Mouse (Mus musculus): ENCODE measurements around the gene Fhl3.

DNA sequence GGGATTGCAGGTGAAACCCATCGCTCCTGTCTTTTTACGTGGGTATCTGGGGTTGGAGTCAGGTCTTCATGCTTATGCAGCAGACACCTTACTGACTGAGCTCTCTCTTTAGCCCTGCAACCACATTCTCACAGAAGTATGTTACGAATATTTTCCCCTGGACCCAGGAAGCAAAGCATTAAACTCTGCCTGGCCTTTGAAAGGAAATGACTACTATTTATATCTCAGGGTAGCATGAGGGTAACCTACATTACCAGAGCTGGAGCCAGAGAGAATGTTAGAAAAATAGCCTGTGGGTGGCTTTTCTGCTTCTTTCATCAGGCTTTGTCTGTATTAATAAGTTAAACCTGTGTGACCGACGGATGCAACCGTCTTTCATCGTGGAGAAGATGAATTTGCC lies 55.0 kb downstream of the Fhl3 start:
- TF ChIP-seq CTCF (IDR thresholded peaks at IDR 0.05; ENCODE audit: insufficient read depth, low read depth, low read length) (no peak), POLR2A (IDR thresholded peaks at IDR 0.05; ENCODE audit: insufficient read depth, low read depth, low read length) (no peak)
